Mouse (Mus musculus): ENCODE measurements around the gene Prkag3. TPM values are rescaled to one million over a fixed set of nuclear protein-coding genes. Genes with fewer than 3 reads are reported as not detected.

Gene Prkag3
- total RNA-seq, 2 experiments from 2014 or later = not detected

- no peak overlapping the region for H3K27ac ChIP-seq
- H3K4me3 ChIP-seq = no peak overlapping the region
- no peak for TF ChIP-seq CTCF (conservative IDR thresholded peaks at IDR 0.05)
- no peak for DNase-seq (ENCODE audit: low spot score in 2 of 2)
Observed at GRCm38 (mm10) chr1:74695836-74696235, 53.2 kb downstream of the Prkag3 start.

DNA sequence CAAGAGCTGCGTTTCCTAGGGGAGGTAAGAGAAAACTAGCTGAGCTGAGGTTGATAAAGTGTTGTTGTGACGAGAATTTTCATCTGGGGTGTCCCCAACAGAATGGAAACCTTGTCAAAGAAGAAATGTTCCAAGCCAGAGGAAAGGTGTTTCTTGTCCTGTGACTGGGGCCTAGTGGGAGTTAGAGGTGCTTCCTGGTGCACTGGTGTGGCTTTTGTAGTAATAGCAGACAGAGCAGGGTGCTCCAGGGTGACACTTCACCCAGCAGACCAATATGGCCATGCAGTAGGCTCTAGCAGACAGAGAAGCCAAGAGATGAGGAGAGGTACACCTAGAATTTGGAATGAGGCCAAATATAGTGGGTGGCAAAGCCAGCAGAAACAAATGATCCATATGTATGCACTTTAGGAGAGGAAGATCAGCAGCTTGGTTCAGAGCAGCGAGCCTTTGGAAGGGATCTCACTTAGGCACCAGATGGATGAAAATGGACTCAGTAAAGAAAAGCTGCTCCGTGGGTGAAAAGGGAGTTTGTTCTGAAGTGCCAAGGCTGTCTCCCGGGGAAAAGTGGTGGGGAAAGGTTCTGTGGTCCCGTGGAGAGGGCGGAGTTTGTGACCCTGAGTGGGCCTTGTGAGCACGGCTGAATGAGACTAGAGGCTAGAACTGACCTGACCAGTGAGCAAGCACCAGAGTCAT, 55.0 kb downstream of the Prkag3 start:
- no peak overlapping the region for H3K27ac ChIP-seq
- no peak for TF ChIP-seq CTCF (conservative IDR thresholded peaks at IDR 0.05)
- H3K4me3 ChIP-seq = no peak overlapping the region
- no peak for DNase-seq (ENCODE audit: low spot score in 2 of 2)

Other genes with a start within 250 kb of the Prkag3 start
- gene Cnot9, start 243.2 kb downstream of the Prkag3 start, total RNA-seq (2021) = 10 to 100 TPM; 21.9 to 24.0 TPM
- gene Plcd4, start 206.3 kb downstream of the Prkag3 start, total RNA-seq (2021) = 10 to 100 TPM; 18.4 to 20.4 TPM
- 10 to 100 TPM; 22.9 to 23.4 TPM for gene Usp37, start 204.9 kb downstream of the Prkag3 start, total RNA-seq (2021)
- gene Zfp142, start 161.0 kb downstream of the Prkag3 start, total RNA-seq (2021) = 10 to 100 TPM; 30.7 to 30.8 TPM
- 10 to 100 TPM; 23.7 to 24.8 TPM for gene Bcs1l, start 160.9 kb downstream of the Prkag3 start, total RNA-seq (2021)
- gene Rnf25, start 147.8 kb downstream of the Prkag3 start, total RNA-seq (2021) = 10 to 100 TPM; 67.7 to 71.5 TPM
- 1 to 10 TPM; 3.3 to 5.6 TPM for gene Stk36, start 147.8 kb downstream of the Prkag3 start, total RNA-seq (2021)
- gene Ttll4, start 87.5 kb downstream of the Prkag3 start, total RNA-seq (2021) = 10 to 100 TPM; 23.9 to 24.5 TPM
- 1 to 10 TPM; 2.7 to 3.1 TPM for gene Cyp27a1, start 35.6 kb downstream of the Prkag3 start, total RNA-seq (2021)
- gene Wnt6, start 22.7 kb upstream of the Prkag3 start, total RNA-seq (2021) = 1 to 10 TPM in 1 of 2 experiments, under 1 TPM in 1; 0.79 to 1.1 TPM
- 1 to 10 TPM; 2.5 to 3.3 TPM for gene Wnt10a, start 42.3 kb upstream of the Prkag3 start, total RNA-seq (2021)
- gene Cdk5r2, start 105.7 kb upstream of the Prkag3 start, total RNA-seq (2021) = 100 to 1,000 TPM; 193 to 196 TPM
- gene Fev, start 136.2 kb upstream of the Prkag3 start, total RNA-seq (2021) = not detected
- gene Cryba2, start 143.9 kb upstream of the Prkag3 start, total RNA-seq (2021) = not detected
- gene Cfap65, start 186.4 kb upstream of the Prkag3 start, total RNA-seq (2021) = 1 to 10 TPM; 2.4 to 2.7 TPM
- under 1 TPM; 0.23 to 0.27 TPM for gene Ihh, start 202.5 kb upstream of the Prkag3 start, total RNA-seq (2021)